Mouse (Mus musculus): ENCODE results near the gene Aurkb. TPM values are rescaled to one million over a fixed set of nuclear protein-coding genes. Genes with fewer than 3 reads are reported as not detected.
"Not testable (repeated sequence)": the region's sequence is repeated elsewhere in the genome, so short reads cannot be mapped to it uniquely, and the experiment has no call there.

The Aurkb gene
- total RNA-seq, 1 experiment from 2014 or later: 69.2 TPM

DNA sequence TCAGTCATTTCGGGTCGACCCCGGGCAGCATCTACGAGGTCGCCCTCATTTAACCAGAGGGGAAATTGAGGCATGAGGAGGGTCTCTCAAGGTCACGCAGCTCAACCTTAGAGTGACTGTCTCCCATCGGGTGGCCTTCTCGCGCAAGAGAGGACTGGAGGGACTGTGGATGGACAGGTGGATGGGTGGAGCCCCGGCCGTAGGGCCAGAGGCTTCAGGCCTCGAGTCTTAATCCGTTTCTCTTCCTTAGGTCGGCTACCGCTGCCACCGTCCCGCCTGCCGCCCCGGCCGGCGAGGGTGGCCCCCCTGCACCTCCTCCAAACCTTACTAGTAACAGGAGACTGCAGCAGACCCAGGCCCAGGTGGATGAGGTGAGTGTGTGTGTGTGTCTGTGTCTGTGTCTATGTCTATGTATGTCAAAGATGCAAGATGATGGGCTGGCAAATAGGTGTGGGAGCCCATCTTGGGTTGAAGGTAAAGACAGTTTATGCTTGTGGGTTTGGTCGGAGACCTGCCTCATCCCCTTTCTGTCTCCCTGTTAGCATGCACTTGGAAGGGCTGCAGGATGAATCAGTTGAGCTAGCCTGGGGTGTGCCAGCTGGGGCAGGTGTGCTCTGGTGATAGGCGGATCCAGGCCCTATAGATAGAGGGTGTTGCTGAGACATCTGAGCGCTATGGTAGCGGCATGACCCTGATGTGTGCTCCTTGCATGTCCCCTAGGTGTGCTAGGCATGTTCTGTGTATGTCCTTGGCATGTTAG lies 43.6 kb downstream of the Aurkb start:
- ATAC-seq (replicated peaks in 1 of 2; ENCODE audit: insufficient read depth in 1 of 2, low FRiP score in 2 of 2, low TSS enrichment in 1 of 2, low read depth in 1 of 2, poor library complexity in 2 of 2, severe bottlenecking in 2 of 2): no peak

DNA sequence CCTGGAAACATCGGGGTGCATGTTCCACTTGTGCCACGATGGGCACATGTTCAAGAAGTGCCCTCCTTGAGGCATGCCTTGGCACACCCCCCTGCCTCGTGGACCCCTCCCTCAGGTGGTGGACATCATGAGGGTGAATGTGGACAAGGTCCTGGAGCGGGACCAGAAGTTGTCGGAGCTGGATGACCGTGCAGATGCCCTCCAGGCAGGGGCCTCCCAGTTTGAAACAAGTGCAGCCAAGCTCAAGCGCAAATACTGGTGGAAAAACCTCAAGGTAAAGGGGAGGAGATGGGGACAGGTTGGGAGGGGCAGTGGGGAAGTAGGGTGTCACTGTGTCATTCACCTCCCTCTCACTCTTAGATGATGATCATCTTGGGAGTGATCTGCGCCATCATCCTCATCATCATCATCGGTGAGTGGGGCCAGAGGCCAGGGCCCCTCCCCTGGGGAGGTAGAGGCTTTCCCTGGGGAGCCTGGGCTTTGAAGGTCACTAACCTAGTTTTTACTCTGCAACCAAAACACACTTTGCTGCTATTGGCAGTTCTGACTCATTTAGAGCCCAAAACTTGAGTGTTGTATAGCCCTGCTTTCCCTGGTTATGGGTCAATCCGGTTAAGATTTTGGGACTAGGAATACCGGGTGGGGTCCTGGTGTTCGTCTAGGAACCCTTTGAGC lies 44.3 kb downstream of the Aurkb start:
- no peak for ATAC-seq (replicated peaks in 1 of 2; ENCODE audit: insufficient read depth in 1 of 2, low FRiP score in 2 of 2, low TSS enrichment in 1 of 2, low read depth in 1 of 2, poor library complexity in 2 of 2, severe bottlenecking in 2 of 2)

- ATAC-seq (replicated peaks in 1 of 2; ENCODE audit: insufficient read depth in 1 of 2, low FRiP score in 2 of 2, low TSS enrichment in 1 of 2, low read depth in 1 of 2, poor library complexity in 2 of 2, severe bottlenecking in 2 of 2): no peak
Measured at GRCm38 (mm10) chr11:69090367-69090766, 44.9 kb downstream of the Aurkb start.

DNA sequence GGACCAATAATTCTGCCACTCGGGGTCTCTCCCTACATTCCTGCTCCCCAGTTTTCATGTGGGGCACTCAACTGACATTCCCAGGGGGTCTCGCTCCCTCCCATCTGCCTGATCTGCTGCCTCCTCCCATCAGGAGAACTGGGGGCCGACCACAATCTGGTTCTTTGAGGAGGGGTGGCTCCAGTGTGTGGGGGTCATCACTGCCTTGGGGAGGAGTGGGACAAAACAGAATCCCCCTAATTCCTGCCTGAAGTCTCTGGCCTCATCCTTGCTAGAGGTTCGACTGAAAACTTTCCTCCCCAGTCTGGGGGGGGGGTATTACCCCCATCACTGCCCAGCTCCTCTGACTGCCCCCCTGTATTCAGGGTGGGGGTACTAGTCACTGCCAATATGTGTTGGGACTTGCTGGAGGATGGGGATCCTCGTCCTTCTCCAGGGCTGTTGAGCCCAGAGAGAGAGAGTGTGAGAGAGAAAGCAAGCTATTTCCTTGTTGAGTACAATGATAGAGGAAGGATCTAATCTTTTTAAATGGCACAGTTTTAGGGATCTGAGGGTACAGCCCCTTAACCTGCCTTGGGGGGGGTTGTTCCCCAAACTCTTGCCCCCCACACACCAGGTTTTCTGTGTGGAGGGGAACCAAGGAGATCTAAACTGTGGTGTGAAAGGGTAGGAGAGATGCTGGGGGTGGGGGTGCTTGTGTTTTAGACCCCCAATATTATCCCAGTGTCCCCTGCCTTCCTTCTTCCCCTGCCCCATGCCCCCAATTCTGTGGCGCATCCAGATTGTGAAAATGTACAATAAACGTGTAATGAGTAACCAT lies 46.3 kb downstream of the Aurkb start:
- no peak for ATAC-seq (replicated peaks in 1 of 2; ENCODE audit: insufficient read depth in 1 of 2, low FRiP score in 2 of 2, low TSS enrichment in 1 of 2, low read depth in 1 of 2, poor library complexity in 2 of 2, severe bottlenecking in 2 of 2)

DNA sequence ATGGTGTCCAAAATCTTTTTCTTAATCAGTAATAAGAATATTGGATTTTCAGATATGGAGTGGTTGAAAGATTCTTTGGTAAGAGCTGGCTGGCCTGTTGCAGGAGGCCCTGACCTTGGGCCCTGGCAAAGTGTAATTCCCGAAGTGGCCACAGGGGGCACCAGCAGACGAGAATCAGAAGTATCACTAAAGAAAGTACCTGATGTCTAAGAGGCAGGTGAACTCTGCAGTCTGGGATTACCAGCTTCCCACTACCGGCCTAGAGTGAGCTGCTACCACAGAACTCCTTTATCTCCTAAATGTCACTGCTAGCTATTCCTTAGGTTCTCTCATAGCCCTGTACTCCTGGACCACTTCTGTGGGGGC lies 46.9 kb downstream of the Aurkb start:
- ATAC-seq (replicated peaks in 1 of 2; ENCODE audit: insufficient read depth in 1 of 2, low FRiP score in 2 of 2, low TSS enrichment in 1 of 2, low read depth in 1 of 2, poor library complexity in 2 of 2, severe bottlenecking in 2 of 2): no peak

DNA sequence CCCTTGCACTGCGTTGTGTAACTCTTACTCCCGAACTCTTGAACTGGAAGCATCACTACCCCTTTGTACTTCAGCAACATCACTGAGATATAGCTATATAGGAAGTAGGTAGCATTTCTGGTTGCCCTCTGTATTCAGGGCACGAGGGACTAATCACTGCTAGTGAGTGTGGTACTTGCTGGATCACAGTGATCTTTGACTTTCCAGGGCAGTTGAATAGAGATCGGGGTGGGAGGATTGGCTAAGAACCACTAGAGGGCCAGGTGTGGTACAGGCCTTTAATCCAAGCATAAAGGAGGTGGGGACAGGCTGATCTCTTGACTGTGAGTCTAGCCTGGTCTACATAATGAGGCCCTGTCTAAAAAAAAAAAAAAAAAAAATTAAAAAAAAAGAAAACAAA lies 47.4 kb downstream of the Aurkb start:
- ATAC-seq (replicated peaks in 1 of 2; ENCODE audit: insufficient read depth in 1 of 2, low FRiP score in 2 of 2, low TSS enrichment in 1 of 2, low read depth in 1 of 2, poor library complexity in 2 of 2, severe bottlenecking in 2 of 2): no peak

GRCm38 (mm10) chr11:69093856-69094255 lies 48.4 kb downstream of the Aurkb start:
- ATAC-seq (replicated peaks in 1 of 2; ENCODE audit: insufficient read depth in 1 of 2, low FRiP score in 2 of 2, low TSS enrichment in 1 of 2, low read depth in 1 of 2, poor library complexity in 2 of 2, severe bottlenecking in 2 of 2): not testable (repeated sequence)

- ATAC-seq (replicated peaks in 1 of 2; ENCODE audit: insufficient read depth in 1 of 2, low FRiP score in 2 of 2, low TSS enrichment in 1 of 2, low read depth in 1 of 2, poor library complexity in 2 of 2, severe bottlenecking in 2 of 2): peak; percentile 62 to 70
Measured at GRCm38 (mm10) chr11:69094697-69095429, 49.4 kb downstream of the Aurkb start, which contains the start of gene Per1. TSS of gene Per1 (plus strand) at chr11:69095217.

DNA sequence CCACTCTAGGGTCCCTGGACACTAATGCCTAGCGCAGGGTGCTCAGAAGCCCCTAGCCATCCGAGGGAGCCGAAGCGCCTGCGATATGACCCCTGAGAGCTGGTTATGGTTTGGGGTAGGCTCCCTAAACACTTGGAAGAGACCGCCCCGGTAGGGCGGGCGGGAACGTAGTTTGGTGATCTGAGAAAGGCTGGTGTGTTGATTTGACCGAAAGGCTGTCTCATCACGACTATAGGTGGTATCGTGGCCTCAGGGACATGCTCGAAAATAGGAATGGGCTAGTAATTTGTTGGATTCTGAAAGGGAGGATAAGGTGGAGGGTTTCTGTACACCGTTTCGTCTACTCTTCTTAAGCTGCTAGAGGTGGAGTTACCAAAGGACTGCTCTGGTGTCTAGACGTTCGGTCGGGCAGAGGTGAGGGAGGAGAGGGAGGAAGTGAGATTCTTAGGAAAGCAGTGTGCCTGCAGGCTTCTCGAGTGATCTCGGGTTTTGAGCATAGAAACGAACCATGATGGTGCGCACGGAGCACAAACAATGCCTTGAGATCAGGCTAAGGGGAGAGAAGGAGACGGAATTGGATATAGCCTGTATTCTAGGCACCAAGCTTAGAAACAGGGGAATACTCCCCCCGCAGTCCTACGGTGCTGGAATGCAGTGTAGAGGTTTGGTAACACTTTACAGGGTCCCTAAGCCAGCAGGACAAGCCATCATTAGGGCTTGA lies 50.2 kb downstream of the Aurkb start:
- no peak for ATAC-seq (replicated peaks in 1 of 2; ENCODE audit: insufficient read depth in 1 of 2, low FRiP score in 2 of 2, low TSS enrichment in 1 of 2, low read depth in 1 of 2, poor library complexity in 2 of 2, severe bottlenecking in 2 of 2)

DNA sequence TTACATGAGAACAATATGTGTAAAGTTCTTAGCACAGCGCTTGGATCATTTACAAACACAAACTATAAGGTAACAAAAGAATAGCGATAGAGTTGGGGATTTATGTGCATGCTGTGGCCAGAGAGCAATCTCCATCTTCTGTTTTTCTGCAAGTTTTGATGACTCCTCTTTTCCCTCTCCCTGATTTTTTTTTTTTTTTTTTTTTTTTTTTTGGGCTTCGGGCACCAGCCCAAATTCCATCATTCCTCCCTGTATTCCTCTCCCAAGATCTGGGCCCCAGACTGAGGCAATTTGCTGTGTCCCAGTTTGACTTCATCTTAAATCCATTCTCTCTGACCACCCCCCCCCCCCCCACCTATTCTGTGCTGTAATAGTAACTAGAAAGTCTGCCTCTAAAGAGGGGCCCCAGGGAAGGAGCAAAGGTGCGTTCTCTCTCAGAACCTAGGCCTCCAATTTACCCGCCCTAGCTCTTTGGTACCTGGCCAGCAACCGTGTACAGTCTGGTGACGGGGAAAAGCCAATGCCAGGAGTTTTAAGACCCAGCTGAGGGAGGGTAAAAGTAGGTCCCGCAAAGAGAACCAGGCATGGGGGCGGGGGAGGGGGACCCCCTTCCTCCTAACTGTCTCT lies 51.0 kb downstream of the Aurkb start:
- ATAC-seq (replicated peaks in 1 of 2; ENCODE audit: insufficient read depth in 1 of 2, low FRiP score in 2 of 2, low TSS enrichment in 1 of 2, low read depth in 1 of 2, poor library complexity in 2 of 2, severe bottlenecking in 2 of 2): no peak

GRCm38 (mm10) chr11:69096987-69097900 lies 51.8 kb downstream of the Aurkb start:
- ATAC-seq (replicated peaks in 1 of 2; ENCODE audit: insufficient read depth in 1 of 2, low FRiP score in 2 of 2, low TSS enrichment in 1 of 2, low read depth in 1 of 2, poor library complexity in 2 of 2, severe bottlenecking in 2 of 2): peak; percentile 3 to 29

DNA sequence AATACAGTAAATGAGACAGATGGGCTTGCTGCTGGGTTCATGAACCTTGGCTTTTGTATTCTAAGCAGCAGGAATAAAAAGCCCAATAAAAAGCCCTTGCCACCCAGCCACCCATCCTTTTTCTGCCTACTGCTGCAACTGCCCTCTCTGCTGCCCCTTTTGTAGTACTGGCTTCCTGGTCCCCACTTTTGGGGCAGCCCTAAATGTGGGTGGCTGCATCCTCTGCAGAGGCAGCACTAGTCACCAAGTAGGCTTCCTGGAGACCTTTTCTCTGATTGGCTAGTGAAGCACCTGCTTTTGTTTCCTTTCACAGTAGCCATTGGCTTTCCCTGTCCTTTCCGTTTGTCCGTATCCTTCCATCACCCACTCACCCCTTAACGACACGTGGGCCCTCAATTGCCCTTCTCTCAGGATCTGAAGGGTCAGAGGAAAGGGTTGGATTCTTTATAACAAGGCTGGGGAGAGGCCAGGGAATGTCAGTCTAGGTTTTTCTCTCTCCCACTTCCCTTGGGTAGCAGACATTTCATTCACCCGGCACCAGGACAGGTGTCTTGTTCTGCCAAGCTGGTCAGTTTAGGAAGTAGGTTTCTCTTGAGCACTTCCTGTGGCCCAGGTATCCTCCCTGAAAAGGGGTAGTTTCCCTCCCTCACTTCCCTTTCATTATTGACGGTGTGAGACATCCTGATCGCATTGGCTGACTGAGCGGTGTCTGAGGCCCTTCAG lies 52.8 kb downstream of the Aurkb start:
- ATAC-seq (replicated peaks in 1 of 2; ENCODE audit: insufficient read depth in 1 of 2, low FRiP score in 2 of 2, low TSS enrichment in 1 of 2, low read depth in 1 of 2, poor library complexity in 2 of 2, severe bottlenecking in 2 of 2): no peak

- peak; percentile 43 to 50 for ATAC-seq (replicated peaks in 1 of 2; ENCODE audit: insufficient read depth in 1 of 2, low FRiP score in 2 of 2, low TSS enrichment in 1 of 2, low read depth in 1 of 2, poor library complexity in 2 of 2, severe bottlenecking in 2 of 2)
Measured at GRCm38 (mm10) chr11:69098762-69099091, 53.3 kb downstream of the Aurkb start.

GRCm38 (mm10) chr11:69099177-69099914 lies 53.9 kb downstream of the Aurkb start:
- ATAC-seq (replicated peaks in 1 of 2; ENCODE audit: insufficient read depth in 1 of 2, low FRiP score in 2 of 2, low TSS enrichment in 1 of 2, low read depth in 1 of 2, poor library complexity in 2 of 2, severe bottlenecking in 2 of 2): no peak
